Mouse (Mus musculus): Measurements from ENCODE around the gene Glud1. TPM values are rescaled to one million over a fixed set of nuclear protein-coding genes. Genes with fewer than 3 reads are reported as not detected.

Glud1 gene
- polyA plus RNA-seq, 1 experiment from 2014 or later, result 131 TPM

DNA sequence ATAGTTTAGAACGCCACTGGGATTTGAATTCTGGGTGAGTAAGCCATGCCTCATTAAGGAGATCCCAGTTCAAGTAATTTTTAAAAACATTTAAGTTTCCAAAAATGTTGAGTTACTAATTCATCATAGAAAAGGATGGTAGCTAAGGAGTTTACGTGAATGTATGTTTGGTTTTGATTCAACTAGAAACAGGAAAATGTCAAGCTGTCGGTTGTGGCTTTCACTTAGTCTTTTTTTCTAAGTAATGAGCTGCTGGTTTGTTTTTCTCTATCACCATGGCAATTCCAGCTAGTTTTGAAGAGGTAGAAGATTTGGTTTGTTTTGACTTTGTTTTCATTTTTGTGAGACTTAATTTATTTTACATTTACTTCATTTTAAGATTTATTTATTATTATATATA is 6.9 kb downstream of the Glud1 start:
- Histone ChIP-seq H3K9me3 (ENCODE audit: control insufficient read depth, low read length) (no peaks in the 10 kb centered on the region), H3K36me3 (replicated peaks; ENCODE audit: control insufficient read depth, insufficient read depth) (peaks cover 37% of the 10 kb centered on the region), H3K4me1 (replicated peaks; ENCODE audit: control insufficient read depth, insufficient read depth, low read length) (peaks cover 22% of the 10 kb centered on the region), H3K27me3 (ENCODE audit: control insufficient read depth, insufficient read depth, low read length) (no peaks in the 10 kb centered on the region), H3K4me2 (replicated peaks) (no peak overlapping the region), H3K9ac (no peak overlapping the region), H3K27ac (no peak overlapping the region), H3K4me3 (replicated peaks; ENCODE audit: low read length) (no peak overlapping the region)
- ATAC-seq (ENCODE audit: low FRiP score) (no peak), DNase-seq (ENCODE audit: low spot score) (no peak)
- WGBS, result 90% methylated on average over 3 of the region's 3 CpGs

DNA sequence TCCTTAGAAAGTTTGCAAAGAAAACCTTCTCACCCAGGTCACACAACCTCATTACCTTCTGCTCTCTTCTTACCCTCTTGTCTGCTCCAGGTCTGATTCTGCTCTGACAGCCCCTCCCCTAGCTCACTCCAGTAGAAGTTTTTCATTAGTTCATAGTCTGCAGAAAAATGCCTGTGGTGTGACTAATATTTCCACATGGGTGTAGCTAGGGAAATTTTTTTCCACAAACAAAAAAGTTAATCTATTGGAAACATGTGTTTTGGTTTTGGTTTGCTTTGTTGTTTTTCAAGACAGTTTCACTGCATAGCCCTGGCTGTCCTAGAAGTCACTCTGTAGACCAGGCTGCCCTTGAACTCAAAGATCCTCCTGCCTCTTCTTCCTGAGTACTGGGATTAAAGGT is 7.6 kb downstream of the Glud1 start:
- no peaks in the 10 kb centered on the region for H3K27me3 ChIP-seq (ENCODE audit: control insufficient read depth, insufficient read depth, low read length)
- H3K27ac ChIP-seq, result no peak overlapping the region
- no peak overlapping the region for H3K9ac ChIP-seq
- peaks cover 16% of the 10 kb centered on the region for H3K4me1 ChIP-seq (replicated peaks; ENCODE audit: control insufficient read depth, insufficient read depth, low read length)
- H3K36me3 ChIP-seq (replicated peaks; ENCODE audit: control insufficient read depth, insufficient read depth), result peaks cover 41% of the 10 kb centered on the region
- DNase-seq (ENCODE audit: low spot score), result no peak
- no peak overlapping the region for H3K4me2 ChIP-seq (replicated peaks)
- no peak overlapping the region for H3K4me3 ChIP-seq (replicated peaks; ENCODE audit: low read length)
- ATAC-seq (ENCODE audit: low FRiP score), result no peak
- H3K9me3 ChIP-seq (ENCODE audit: control insufficient read depth, low read length), result no peaks in the 10 kb centered on the region

DNA sequence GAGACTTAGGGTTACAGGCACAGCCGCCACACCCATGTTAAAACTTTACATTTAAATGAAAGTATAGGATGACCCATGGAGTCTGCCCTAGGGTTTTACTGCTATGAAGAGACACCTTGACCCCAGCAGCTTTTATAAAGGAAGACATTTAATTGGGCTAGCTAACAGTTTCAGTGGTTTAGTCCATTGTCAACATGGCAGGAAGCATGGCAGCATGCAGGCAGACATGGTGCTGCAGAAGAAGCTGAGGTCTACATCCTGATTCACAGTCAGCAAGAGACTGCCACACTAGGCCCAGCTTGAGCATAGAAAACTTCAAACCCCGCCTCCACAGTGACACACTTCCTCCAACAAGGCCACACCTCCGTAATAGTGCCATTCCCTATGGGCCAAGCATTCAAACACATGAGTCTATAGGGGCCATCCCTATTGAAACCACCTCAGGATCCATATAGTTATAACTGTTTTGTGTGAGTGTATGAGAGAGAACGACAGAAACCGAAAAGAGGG is 13.1 kb downstream of the Glud1 start:
- no peak overlapping the region for H3K9ac ChIP-seq
- peaks cover 80% of the 10 kb centered on the region for H3K36me3 ChIP-seq (replicated peaks; ENCODE audit: control insufficient read depth, insufficient read depth)
- H3K4me3 ChIP-seq (replicated peaks; ENCODE audit: low read length), result no peak overlapping the region
- 96% methylated on average over 5 of the region's 5 CpGs for WGBS
- DNase-seq (ENCODE audit: low spot score) (no peak), ATAC-seq (ENCODE audit: low FRiP score) (no peak)
- H3K4me2 ChIP-seq (replicated peaks), result no peak overlapping the region
- H3K27ac ChIP-seq, result no peak overlapping the region
- H3K4me1 ChIP-seq (replicated peaks; ENCODE audit: control insufficient read depth, insufficient read depth, low read length), result no peaks in the 10 kb centered on the region
- no peaks in the 10 kb centered on the region for H3K27me3 ChIP-seq (ENCODE audit: control insufficient read depth, insufficient read depth, low read length)
- no peaks in the 10 kb centered on the region for H3K9me3 ChIP-seq (ENCODE audit: control insufficient read depth, low read length)

DNA sequence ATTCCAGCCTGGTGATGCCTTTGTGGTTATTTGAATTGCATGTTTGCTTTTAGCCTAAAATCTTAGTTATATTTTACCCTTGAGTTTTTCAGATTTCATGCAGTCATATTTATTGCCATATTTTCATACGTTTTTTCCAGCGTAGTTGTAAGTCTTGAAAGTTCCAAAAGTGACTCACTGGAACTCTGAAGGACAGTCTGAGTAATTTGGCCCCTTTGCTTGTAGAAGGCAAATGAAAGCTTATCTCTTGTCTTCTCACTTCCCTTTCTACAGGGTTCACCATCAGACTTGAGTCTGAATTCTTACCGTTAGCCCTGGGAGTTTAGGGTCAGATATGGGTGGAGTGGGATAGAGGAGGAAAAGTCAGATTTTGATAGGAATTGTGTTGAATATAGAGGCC is 16.1 kb downstream of the Glud1 start:
- Histone ChIP-seq H3K4me1 (replicated peaks; ENCODE audit: control insufficient read depth, insufficient read depth, low read length) (no peaks in the 10 kb centered on the region), H3K4me3 (replicated peaks; ENCODE audit: low read length) (no peak overlapping the region), H3K4me2 (replicated peaks) (no peak overlapping the region), H3K27me3 (ENCODE audit: control insufficient read depth, insufficient read depth, low read length) (no peaks in the 10 kb centered on the region), H3K9ac (no peak overlapping the region), H3K27ac (no peak overlapping the region), H3K36me3 (replicated peaks; ENCODE audit: control insufficient read depth, insufficient read depth) (peaks cover 80% of the 10 kb centered on the region), H3K9me3 (ENCODE audit: control insufficient read depth, low read length) (no peaks in the 10 kb centered on the region)
- DNase-seq (ENCODE audit: low spot score) (no peak), ATAC-seq (ENCODE audit: low FRiP score) (no peak)
- WGBS, result over 99% methylated on average over 3 of the region's 3 CpGs

DNA sequence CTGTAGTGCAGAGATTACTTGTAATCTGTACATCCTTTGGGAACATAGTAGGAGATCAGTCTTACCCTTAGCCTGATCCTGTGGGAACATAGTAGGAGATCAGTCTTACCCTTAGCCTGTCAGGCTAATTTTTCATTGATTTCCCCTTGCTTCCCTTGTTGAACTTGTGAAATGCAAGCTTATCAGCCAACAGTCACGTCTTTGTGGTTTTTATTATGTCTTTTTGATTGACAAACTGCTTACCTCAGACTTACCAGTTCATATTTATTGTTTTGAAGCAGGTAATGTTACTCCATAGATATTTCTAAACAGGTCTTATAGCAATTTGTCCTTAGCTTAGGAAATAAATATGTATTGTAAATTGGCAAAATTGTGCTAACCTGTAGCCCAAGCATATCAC is 17.1 kb downstream of the Glud1 start:
- 79% methylated on average over 1 of the region's 1 CpGs for WGBS
- Histone ChIP-seq H3K4me2 (replicated peaks) (no peak overlapping the region), H3K4me3 (replicated peaks; ENCODE audit: low read length) (no peak overlapping the region), H3K36me3 (replicated peaks; ENCODE audit: control insufficient read depth, insufficient read depth) (peaks cover 84% of the 10 kb centered on the region), H3K27me3 (ENCODE audit: control insufficient read depth, insufficient read depth, low read length) (no peaks in the 10 kb centered on the region), H3K27ac (no peak overlapping the region), H3K4me1 (replicated peaks; ENCODE audit: control insufficient read depth, insufficient read depth, low read length) (no peaks in the 10 kb centered on the region), H3K9ac (no peak overlapping the region), H3K9me3 (ENCODE audit: control insufficient read depth, low read length) (no peaks in the 10 kb centered on the region)
- ATAC-seq (ENCODE audit: low FRiP score) (no peak), DNase-seq (ENCODE audit: low spot score) (no peak)

DNA sequence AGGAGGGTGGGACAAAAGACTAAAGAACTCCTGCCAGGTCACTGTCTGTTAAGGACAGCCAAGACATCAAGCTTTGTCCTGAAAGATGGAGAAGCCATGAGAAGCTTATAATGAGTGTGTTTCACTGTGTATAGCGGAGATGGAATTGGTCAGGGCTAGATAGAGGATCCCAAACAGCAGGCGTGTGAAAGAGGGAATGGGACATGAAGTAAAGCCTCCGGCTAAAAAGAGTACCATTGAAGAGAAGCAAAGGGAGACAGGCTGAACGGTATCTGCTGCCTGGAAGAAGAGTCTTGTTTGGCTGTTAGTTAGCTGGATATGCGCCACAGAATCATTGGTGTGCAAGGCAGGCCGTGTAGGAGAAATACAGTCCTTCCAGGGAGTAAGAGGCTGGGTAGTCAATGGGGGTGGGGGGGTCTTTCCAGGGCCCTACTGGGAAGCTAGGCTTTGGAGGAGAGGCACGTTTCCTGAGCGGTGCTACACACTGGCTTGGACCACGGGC is 20.2 kb downstream of the Glud1 start:
- Histone ChIP-seq H3K36me3 (replicated peaks; ENCODE audit: control insufficient read depth, insufficient read depth) (peaks cover 88% of the 10 kb centered on the region), H3K4me3 (replicated peaks; ENCODE audit: low read length) (no peak overlapping the region), H3K4me2 (replicated peaks) (no peak overlapping the region), H3K27me3 (ENCODE audit: control insufficient read depth, insufficient read depth, low read length) (no peaks in the 10 kb centered on the region), H3K27ac (peak overlapping the region; percentile 64; the same call in 1 of the 2 replicates), H3K4me1 (replicated peaks; ENCODE audit: control insufficient read depth, insufficient read depth, low read length) (no peaks in the 10 kb centered on the region), H3K9ac (no peak overlapping the region), H3K9me3 (ENCODE audit: control insufficient read depth, low read length) (no peaks in the 10 kb centered on the region)
- DNase-seq (ENCODE audit: low spot score), result no peak
- peak; percentile 81 for ATAC-seq (ENCODE audit: low FRiP score)
- WGBS, result 78% methylated on average over 9 of the region's 9 CpGs

DNA sequence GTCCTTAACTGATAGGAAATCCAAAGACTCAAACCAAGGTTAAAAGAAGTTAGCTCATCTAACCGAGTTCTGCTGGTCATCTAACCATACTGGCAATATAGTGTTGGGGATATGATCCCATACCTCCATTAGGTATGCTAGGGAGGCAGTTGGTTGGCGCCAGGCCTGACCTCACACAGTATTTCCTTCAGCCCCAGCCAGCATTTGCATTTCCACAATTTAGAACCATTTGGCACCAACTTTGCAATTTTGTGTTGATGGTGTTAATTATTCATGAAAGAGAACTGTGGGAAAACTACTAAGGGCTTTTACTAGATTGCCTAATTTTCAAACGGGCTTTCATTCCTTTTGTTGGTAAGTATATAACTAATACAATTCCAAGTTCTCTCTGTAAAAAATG is 21.4 kb downstream of the Glud1 start:
- H3K4me1 ChIP-seq (replicated peaks; ENCODE audit: control insufficient read depth, insufficient read depth, low read length), result no peaks in the 10 kb centered on the region
- WGBS, result 83% methylated on average over 3 of the region's 3 CpGs
- no peaks in the 10 kb centered on the region for H3K27me3 ChIP-seq (ENCODE audit: control insufficient read depth, insufficient read depth, low read length)
- no peak for ATAC-seq (ENCODE audit: low FRiP score)
- no peak for DNase-seq (ENCODE audit: low spot score)
- peak overlapping the region; percentile 75 for H3K27ac ChIP-seq
- H3K4me3 ChIP-seq (replicated peaks; ENCODE audit: low read length), result no peak overlapping the region
- no peak overlapping the region for H3K4me2 ChIP-seq (replicated peaks)
- no peak overlapping the region for H3K9ac ChIP-seq
- no peaks in the 10 kb centered on the region for H3K9me3 ChIP-seq (ENCODE audit: control insufficient read depth, low read length)
- peaks cover 88% of the 10 kb centered on the region for H3K36me3 ChIP-seq (replicated peaks; ENCODE audit: control insufficient read depth, insufficient read depth)

DNA sequence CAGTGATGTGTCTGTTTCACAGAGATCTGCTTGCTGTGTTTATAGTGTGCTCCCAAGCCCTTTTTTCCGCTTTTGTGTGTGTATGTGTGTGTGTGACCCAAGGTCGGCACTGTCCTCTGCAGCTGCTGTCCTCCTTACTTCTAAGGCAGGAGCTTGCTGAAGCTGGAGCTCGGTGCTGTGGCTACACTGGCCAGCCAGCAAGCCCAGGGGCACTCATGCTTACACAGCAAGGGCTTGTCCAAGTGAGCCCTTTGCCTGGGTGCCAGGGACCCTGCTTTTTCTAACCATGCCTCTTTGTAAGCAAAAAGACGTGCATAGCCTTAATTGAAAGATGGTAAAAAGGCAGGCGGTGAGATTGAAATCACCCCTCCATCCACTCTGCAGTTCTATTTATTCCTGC is 21.9 kb downstream of the Glud1 start:
- no peak for DNase-seq (ENCODE audit: low spot score)
- WGBS, result 80% methylated on average over 5 of the region's 5 CpGs
- Histone ChIP-seq H3K9ac (no peak overlapping the region), H3K27me3 (ENCODE audit: control insufficient read depth, insufficient read depth, low read length) (no peaks in the 10 kb centered on the region), H3K27ac (peak overlapping the region; percentile 69; the same call in 1 of the 2 replicates), H3K4me1 (replicated peaks; ENCODE audit: control insufficient read depth, insufficient read depth, low read length) (no peaks in the 10 kb centered on the region), H3K4me3 (replicated peaks; ENCODE audit: low read length) (no peak overlapping the region), H3K4me2 (replicated peaks) (no peak overlapping the region), H3K9me3 (ENCODE audit: control insufficient read depth, low read length) (no peaks in the 10 kb centered on the region), H3K36me3 (replicated peaks; ENCODE audit: control insufficient read depth, insufficient read depth) (peaks cover 90% of the 10 kb centered on the region)
- peak; percentile 69; the same call in 1 of the 2 replicates for ATAC-seq (ENCODE audit: low FRiP score)

DNA sequence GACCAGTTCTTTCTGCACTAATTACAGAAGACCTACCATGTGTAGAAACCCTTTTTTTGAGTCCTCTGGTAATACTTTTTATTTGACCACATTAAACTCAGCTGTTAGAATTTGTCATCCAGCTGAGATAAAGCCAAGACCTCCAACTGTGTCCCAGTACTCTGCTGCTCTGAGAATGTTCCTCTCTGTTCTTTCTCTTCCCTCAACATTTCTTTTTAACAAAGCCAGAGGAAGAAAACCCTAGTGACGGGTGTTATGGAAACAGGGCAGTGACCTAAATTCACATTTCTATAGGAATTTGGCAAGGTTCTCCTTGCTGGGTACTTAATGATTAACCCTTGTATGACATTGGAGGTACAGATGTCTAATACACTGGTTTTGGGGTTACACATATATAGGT is 28.9 kb downstream of the Glud1 start:
- no peak for ATAC-seq (ENCODE audit: low FRiP score)
- 59% methylated on average over 1 of the region's 1 CpGs for WGBS
- no peak overlapping the region for H3K27ac ChIP-seq

DNA sequence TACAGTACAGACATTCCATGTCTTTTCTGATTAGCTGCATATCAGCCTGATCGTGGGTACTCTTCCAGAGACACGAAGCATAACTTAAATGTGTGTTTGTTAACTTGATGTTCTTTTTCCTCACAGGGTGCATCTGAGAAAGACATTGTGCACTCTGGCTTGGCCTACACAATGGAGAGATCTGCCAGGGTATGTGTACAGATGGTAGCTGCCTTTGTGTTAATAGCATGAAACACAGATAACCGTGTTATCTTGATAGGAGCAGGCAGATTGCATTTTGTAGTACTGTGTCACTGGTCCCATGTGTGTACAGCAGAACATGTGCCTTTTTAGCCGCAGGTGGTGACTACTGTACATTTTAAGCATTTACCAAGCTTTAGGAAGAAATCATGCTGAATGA is 31.5 kb downstream of the Glud1 start:
- Histone ChIP-seq H3K27ac (no peak overlapping the region), H3K9ac (no peak overlapping the region), H3K9me3 (ENCODE audit: control insufficient read depth, low read length) (no peaks in the 10 kb centered on the region), H3K4me1 (replicated peaks; ENCODE audit: control insufficient read depth, insufficient read depth, low read length) (no peaks in the 10 kb centered on the region), H3K27me3 (ENCODE audit: control insufficient read depth, insufficient read depth, low read length) (no peaks in the 10 kb centered on the region), H3K4me3 (replicated peaks; ENCODE audit: low read length) (no peak overlapping the region), H3K4me2 (replicated peaks) (no peak overlapping the region), H3K36me3 (replicated peaks; ENCODE audit: control insufficient read depth, insufficient read depth) (peaks cover 77% of the 10 kb centered on the region)
- 90% methylated on average over 4 of the region's 4 CpGs for WGBS
- ATAC-seq (ENCODE audit: low FRiP score) (no peak), DNase-seq (ENCODE audit: low spot score) (no peak)

More for the DNA sequence above, 28.9 kb downstream of the Glud1 start:
- Histone ChIP-seq H3K4me1 (replicated peaks; ENCODE audit: control insufficient read depth, insufficient read depth, low read length) (no peaks in the 10 kb centered on the region), H3K9me3 (ENCODE audit: control insufficient read depth, low read length) (no peaks in the 10 kb centered on the region), H3K27me3 (ENCODE audit: control insufficient read depth, insufficient read depth, low read length) (no peaks in the 10 kb centered on the region), H3K36me3 (replicated peaks; ENCODE audit: control insufficient read depth, insufficient read depth) (peaks cover 97% of the 10 kb centered on the region), H3K9ac (no peak overlapping the region), H3K4me2 (replicated peaks) (no peak overlapping the region), H3K4me3 (replicated peaks; ENCODE audit: low read length) (no peak overlapping the region)
- peak; percentile 33 for DNase-seq (ENCODE audit: low spot score)
